Mouse (Mus musculus): ENCODE data around the gene Csf3r.

- TF ChIP-seq KAT2A (conservative IDR thresholded peaks at IDR 0.05; ENCODE audit: low read depth, low read length) (no peak), EP300 (IDR thresholded peaks at IDR 0.05; ENCODE audit: low read depth in 1 of 2, low read length in 2 of 2) (no peak), ZNF384 (IDR thresholded peaks at IDR 0.05; ENCODE audit: low read depth, low read length) (no peak), ZKSCAN1 (IDR thresholded peaks at IDR 0.05; ENCODE audit: low read depth, low read length) (no peak), NRF1 (IDR thresholded peaks at IDR 0.05; ENCODE audit: insufficient read depth, low read depth, low read length, poor library complexity, severe bottlenecking) (no peak), CHD2 (IDR thresholded peaks at IDR 0.05; ENCODE audit: low read length) (no peak), USF2 (IDR thresholded peaks at IDR 0.05; ENCODE audit: borderline replicate concordance in 1 of 2, insufficient read depth in 1 of 2, low read depth in 1 of 2, low read length in 2 of 2) (no peak), CTCF (IDR thresholded peaks at IDR 0.05 in 2 of 3, conservative IDR thresholded peaks at IDR 0.05 in 1 of 3; ENCODE audit: control insufficient read depth in 1 of 3, insufficient read depth in 1 of 3, low read depth in 2 of 3, low read length in 3 of 3, poor library complexity in 1 of 3, severe bottlenecking in 1 of 3) (no peak), POLR2AphosphoS5 (IDR thresholded peaks at IDR 0.05; ENCODE audit: borderline replicate concordance, low read depth, low read length) (no peak), USF1 (IDR thresholded peaks at IDR 0.05; ENCODE audit: low read depth, low read length) (no peak), TAL1 (IDR thresholded peaks at IDR 0.05; ENCODE audit: low read length) (no peak)
Observed at GRCm38 (mm10) chr4:126025801-126026200, 1.5 kb downstream of the Csf3r start.

Data from MEL (cell line).